ENCODE assay signal across 11 mouse cellular contexts in the genomic region with DNA sequence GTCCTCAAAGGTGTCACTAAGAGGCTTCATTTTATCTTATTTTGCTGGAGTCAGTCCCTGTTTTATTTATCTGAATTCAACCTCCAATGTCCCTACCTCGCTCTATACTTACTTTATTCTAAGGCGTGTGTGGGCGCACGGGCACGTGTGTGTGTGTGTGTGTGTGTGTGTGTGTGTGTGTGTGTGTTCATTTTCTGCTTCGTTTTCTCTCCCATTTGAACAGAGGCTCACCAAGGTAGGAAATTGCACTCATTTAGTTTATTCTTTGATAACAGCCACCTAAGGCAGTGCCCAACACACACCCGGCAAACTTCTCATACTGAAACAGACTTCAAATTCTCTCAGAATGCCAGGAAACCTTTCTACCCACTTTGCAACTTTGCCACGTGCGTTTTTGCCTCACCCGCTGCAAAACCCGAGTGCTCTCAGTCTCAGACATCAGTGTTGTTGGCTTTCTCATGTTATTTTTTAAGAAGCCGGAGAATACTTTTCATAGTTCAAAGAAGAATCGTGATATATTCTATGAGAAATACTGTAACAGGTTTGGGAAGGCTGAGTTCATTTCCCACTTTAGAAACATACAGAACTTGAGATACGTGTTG. TPM values are rescaled to one million over a fixed set of nuclear protein-coding genes. Genes with fewer than 3 reads are reported as not detected.
DNase-seq lines count a peak whose midpoint lies in the region; ATAC-seq and TF ChIP-seq lines count a peak whose summit lies in the region.
"Had no signal": no experiment of that assay in that cellular context is flagged by ENCODE, and none has a peak within 500 bp of the region (broad histone marks: within the 10 kb centered on the region; RNA-seq: fewer than 3 reads in every experiment).

No protein-coding gene starts in this region.

- WGBS in embryonic facial prominence, embryonic 14.5 days = 88% methylated on average over 14 of the region's 14 CpGs
- 88% methylated on average over 14 of the region's 14 CpGs for WGBS in embryonic facial prominence, embryonic 10.5 days
- 69% methylated on average over 14 of the region's 14 CpGs for WGBS in lung, adult 2 months
- WGBS in kidney, embryonic 14.5 days = 88% methylated on average over 14 of the region's 14 CpGs

- H3K4me3 ChIP-seq in embryonic facial prominence, embryonic 14.5 days (ENCODE audit: low read depth, low read length) = no peak overlapping the region
- no peak overlapping the region for H3K4me3 ChIP-seq in embryonic facial prominence, embryonic 10.5 days
- H3K4me3 ChIP-seq in lung, adult 2 months (replicated peaks; ENCODE audit: extremely low read depth, low read depth, low read length) = peak overlapping the region; percentile 44
- H3K4me3 ChIP-seq in kidney, embryonic 14.5 days (ENCODE audit: low read length) = no peak overlapping the region

- H3K4me1 ChIP-seq in embryonic facial prominence, embryonic 14.5 days (ENCODE audit: control insufficient read depth, insufficient read depth, low read length) = no peaks in the 10 kb centered on the region
- H3K4me1 ChIP-seq in embryonic facial prominence, embryonic 10.5 days = peaks cover 4% of the 10 kb centered on the region; the same call in 1 of the 2 replicates
- peaks cover 13% of the 10 kb centered on the region for H3K4me1 ChIP-seq in lung, adult 2 months (ENCODE audit: control insufficient read depth, insufficient read depth, low read length)
- no peaks in the 10 kb centered on the region for H3K4me1 ChIP-seq in kidney, embryonic 14.5 days (ENCODE audit: control insufficient read depth, insufficient read depth, low read length)

- no peak for ATAC-seq in embryonic facial prominence, embryonic 14.5 days (ENCODE audit: low read depth)
- ATAC-seq in granulocyte monocyte progenitor cell, adult 5-6 weeks (replicated peaks; ENCODE audit: poor library complexity, severe bottlenecking) = 0 out of 2 replicates have a peak, but pooled peaks have one; percentile 0
- 0 out of 2 replicates have a peak, but pooled peaks have one; percentile 1 for ATAC-seq in monocyte, adult 5-6 weeks (replicated peaks; ENCODE audit: insufficient number of reproducible peaks, low FRiP score, low TSS enrichment, poor library complexity, severe bottlenecking)
- no peak for ATAC-seq in kidney, embryonic 14.5 days (ENCODE audit: low FRiP score, low TSS enrichment)

- no peak overlapping the region for H3K9ac ChIP-seq in embryonic facial prominence, embryonic 14.5 days (ENCODE audit: low read depth, low read length)
- H3K9ac ChIP-seq in kidney, embryonic 14.5 days (ENCODE audit: low read depth, low read length) = no peak overlapping the region

- TF ChIP-seq POLR2A in lung, adult 2 months (IDR thresholded peaks at IDR 0.05; ENCODE audit: borderline replicate concordance, extremely low read depth, low read depth, low read length) = no peak

- no peak overlapping the region for H3K27ac ChIP-seq in embryonic facial prominence, embryonic 14.5 days (replicated peaks; ENCODE audit: low read depth, low read length)
- no peak overlapping the region for H3K27ac ChIP-seq in embryonic facial prominence, embryonic 10.5 days (replicated peaks)
- no peak overlapping the region for H3K27ac ChIP-seq in kidney, embryonic 14.5 days (ENCODE audit: low read depth, low read length)

- no peaks in the 10 kb centered on the region for H3K36me3 ChIP-seq in embryonic facial prominence, embryonic 14.5 days (ENCODE audit: control insufficient read depth, insufficient read depth, low read length)
- no peaks in the 10 kb centered on the region for H3K36me3 ChIP-seq in embryonic facial prominence, embryonic 10.5 days (replicated peaks)
- no peaks in the 10 kb centered on the region for H3K36me3 ChIP-seq in kidney, embryonic 14.5 days (ENCODE audit: control insufficient read depth, insufficient read depth, low read length)

- peak overlapping the region; percentile 44; the same call in 1 of the 2 replicates for H3K4me2 ChIP-seq in embryonic facial prominence, embryonic 14.5 days (ENCODE audit: low read depth, low read length)
- H3K4me2 ChIP-seq in kidney, embryonic 14.5 days (replicated peaks; ENCODE audit: low read depth, low read length) = no peak overlapping the region

- no peak for DNase-seq in embryonic facial prominence, embryonic 14.5 days (ENCODE audit: low spot score)
- no peak for DNase-seq in embryonic facial prominence, embryonic 10.5 days (ENCODE audit: low spot score)
- DNase-seq in lung, adult 2 months = no peak
- no peak for DNase-seq in lung, postnatal 14 days
- DNase-seq in embryo, embryonic 9.5 days (ENCODE audit: extremely low spot score) = no peak

- TF ChIP-seq CTCF in lung, adult 2 months (IDR thresholded peaks at IDR 0.05; ENCODE audit: insufficient read depth, low read length) = no peak

- H3K27me3 ChIP-seq in embryonic facial prominence, embryonic 14.5 days (replicated peaks; ENCODE audit: control insufficient read depth, insufficient read depth, low read length) = no peaks in the 10 kb centered on the region
- no peaks in the 10 kb centered on the region for H3K27me3 ChIP-seq in embryonic facial prominence, embryonic 10.5 days (replicated peaks; ENCODE audit: low read depth, poor library complexity, severe bottlenecking)
- H3K27me3 ChIP-seq in kidney, embryonic 14.5 days (ENCODE audit: control insufficient read depth, insufficient read depth, low read length) = no peaks in the 10 kb centered on the region

- H3K9me3 ChIP-seq in embryonic facial prominence, embryonic 14.5 days (ENCODE audit: control insufficient read depth, low read length) = no peaks in the 10 kb centered on the region
- H3K9me3 ChIP-seq in embryonic facial prominence, embryonic 10.5 days = no peaks in the 10 kb centered on the region
- no peaks in the 10 kb centered on the region for H3K9me3 ChIP-seq in kidney, embryonic 14.5 days (ENCODE audit: control insufficient read depth, low read length)

RNA-seq across cellular contexts. Expression of a gene that starts 1.3 kb away (rescaled TPM):
- polyA plus RNA-seq in embryonic facial prominence, embryonic 14.5 days (2014; fragmentation: Nextera tagmentation; extraction: Ambion mirVana) = 1.7 and 1.9 TPM in 2 replicates
- 0.21 and 0.39 TPM in 2 replicates for polyA plus RNA-seq in embryonic facial prominence, embryonic 10.5 days (2016; fragmentation: Nextera tagmentation; extraction: Ambion mirVana)
- polyA plus RNA-seq in lung, adult 2 months (2012; rRNA removed) = 24.7 and 33.3 TPM in 2 replicates
- total RNA-seq in granulocyte monocyte progenitor cell, adult 5-6 weeks (2014; fragmentation: Nextera tagmentation) = 54.0 and 85.4 TPM in 2 replicates
- total RNA-seq in granulocyte monocyte progenitor cell, adult 5-6 weeks (2017) = 71.1 and 77.3 TPM in 2 replicates
- total RNA-seq in monocyte, adult 5-6 weeks (2017) = 30.7 to 52.2 TPM (median 39.1 TPM) in 3 replicates
- polyA plus RNA-seq in kidney, embryonic 14.5 days (2014; fragmentation: Nextera tagmentation; extraction: Ambion mirVana) = 1.2 and 1.3 TPM in 2 replicates
- polyA plus RNA-seq: erythroblast, embryonic 14.5 days had no signal

RNA-seq across cellular contexts. Expression of a gene that starts 31.0 kb away (rescaled TPM):
- 3.9 and 4.4 TPM in 2 replicates for polyA plus RNA-seq in embryonic facial prominence, embryonic 14.5 days (2014; fragmentation: Nextera tagmentation; extraction: Ambion mirVana)
- 0.69 and 1.0 TPM in 2 replicates for polyA plus RNA-seq in embryonic facial prominence, embryonic 10.5 days (2016; fragmentation: Nextera tagmentation; extraction: Ambion mirVana)
- polyA plus RNA-seq in lung, adult 2 months (2012; rRNA removed) = 4.5 and 5.8 TPM in 2 replicates
- 14.2 and 25.7 TPM in 2 replicates for total RNA-seq in granulocyte monocyte progenitor cell, adult 5-6 weeks (2014; fragmentation: Nextera tagmentation)
- 24.3 and 27.4 TPM in 2 replicates for total RNA-seq in granulocyte monocyte progenitor cell, adult 5-6 weeks (2017)
- 13.6 to 60.0 TPM (median 22.9 TPM) in 3 replicates for total RNA-seq in monocyte, adult 5-6 weeks (2017)
- 1.1 and 2.5 TPM in 2 replicates for polyA plus RNA-seq in kidney, embryonic 14.5 days (2014; fragmentation: Nextera tagmentation; extraction: Ambion mirVana)

RNA-seq across cellular contexts. Expression of a gene that starts 33.5 kb away (rescaled TPM):
- 0.06 TPM in 1 of 2 replicates, not detected in the other for polyA plus RNA-seq in embryonic facial prominence, embryonic 14.5 days (2014; fragmentation: Nextera tagmentation; extraction: Ambion mirVana)
- polyA plus RNA-seq in embryonic facial prominence, embryonic 10.5 days (2016; fragmentation: Nextera tagmentation; extraction: Ambion mirVana) = not detected in 2 replicates
- 0.06 and 0.11 TPM in 2 replicates for polyA plus RNA-seq in lung, adult 2 months (2012; rRNA removed)
- not detected in 2 replicates for total RNA-seq in granulocyte monocyte progenitor cell, adult 5-6 weeks (2014; fragmentation: Nextera tagmentation)
- total RNA-seq in granulocyte monocyte progenitor cell, adult 5-6 weeks (2017) = not detected in 2 replicates
- total RNA-seq in monocyte, adult 5-6 weeks (2017) = 0.29 to 0.64 TPM in 2 of 3 replicates, not detected in the other
- not detected in 2 replicates for polyA plus RNA-seq in kidney, embryonic 14.5 days (2014; fragmentation: Nextera tagmentation; extraction: Ambion mirVana)
- total RNA-seq: left cerebral cortex, postnatal 14 days had no signal
- polyA plus RNA-seq: erythroblast, embryonic 14.5 days; heart, embryonic 11.5 days had no signal

RNA-seq across cellular contexts. Expression of a gene that starts 59.3 kb away (rescaled TPM):
- 1.6 and 1.8 TPM in 2 replicates for polyA plus RNA-seq in embryonic facial prominence, embryonic 14.5 days (2014; fragmentation: Nextera tagmentation; extraction: Ambion mirVana)
- 0.06 and 0.10 TPM in 2 replicates for polyA plus RNA-seq in embryonic facial prominence, embryonic 10.5 days (2016; fragmentation: Nextera tagmentation; extraction: Ambion mirVana)
- polyA plus RNA-seq in lung, adult 2 months (2012; rRNA removed) = 19.6 and 24.6 TPM in 2 replicates
- total RNA-seq in granulocyte monocyte progenitor cell, adult 5-6 weeks (2014; fragmentation: Nextera tagmentation) = 7.1 and 9.0 TPM in 2 replicates
- 8.8 and 11.0 TPM in 2 replicates for total RNA-seq in granulocyte monocyte progenitor cell, adult 5-6 weeks (2017)
- 46.6 to 64.4 TPM (median 57.1 TPM) in 3 replicates for total RNA-seq in monocyte, adult 5-6 weeks (2017)
- polyA plus RNA-seq in kidney, embryonic 14.5 days (2014; fragmentation: Nextera tagmentation; extraction: Ambion mirVana) = 0.99 and 1.2 TPM in 2 replicates
- polyA plus RNA-seq: erythroblast, embryonic 14.5 days had no signal

Comparison
In these comparisons a context has a peak if more than half of its experiments do, and no peak if none do; other contexts are left out.
1. ATAC-seq: peak in granulocyte monocyte progenitor cell, adult 5-6 weeks (single experiment) and monocyte, adult 5-6 weeks (single experiment); none in embryonic facial prominence, embryonic 14.5 days (single experiment) and kidney, embryonic 14.5 days (single experiment).